ENCODE assay signal across 16 mouse cellular contexts in the genomic region with DNA sequence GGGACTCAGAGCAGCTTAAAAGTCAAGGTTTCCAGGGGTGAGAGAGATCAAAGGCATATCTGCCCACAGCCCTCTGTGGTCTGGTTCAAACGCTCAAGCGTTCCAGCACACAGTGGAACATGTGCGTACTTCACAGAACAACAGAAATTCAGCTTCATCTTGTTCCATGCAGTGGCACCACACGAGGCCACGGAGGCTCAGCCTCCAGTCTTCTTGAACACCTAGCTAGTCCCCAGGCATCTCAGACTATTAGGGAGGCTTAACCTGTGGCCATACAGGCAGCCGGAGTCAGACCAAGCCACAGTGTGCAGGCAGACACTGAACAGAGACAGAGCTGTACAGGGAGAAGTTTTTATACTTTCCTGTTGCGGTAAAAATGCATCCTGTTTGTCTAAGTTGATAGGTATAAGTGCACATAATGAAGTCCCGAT. TPM values are rescaled to one million over a fixed set of nuclear protein-coding genes. Genes with fewer than 3 reads are reported as not detected.
DNase-seq lines count a peak whose midpoint lies in the region; ATAC-seq lines count a peak whose summit lies in the region.
"Had no signal": no experiment of that assay in that cellular context is flagged by ENCODE, and none has a peak within 500 bp of the region (broad histone marks: within the 10 kb centered on the region; RNA-seq: fewer than 3 reads in every experiment).

No protein-coding gene starts in this region.

- H3K4me1 ChIP-seq in heart, embryonic 16.5 days (ENCODE audit: control insufficient read depth, insufficient read depth, low read length), result no peaks in the 10 kb centered on the region
- no peaks in the 10 kb centered on the region for H3K4me1 ChIP-seq in heart, embryonic 10.5 days
- H3K4me1 ChIP-seq in intestine, embryonic 16.5 days (ENCODE audit: control insufficient read depth, insufficient read depth, low read length), result no peaks in the 10 kb centered on the region
- peaks cover 14% of the 10 kb centered on the region for H3K4me1 ChIP-seq in liver, embryonic 12.5 days
- no peaks in the 10 kb centered on the region for H3K4me1 ChIP-seq in forebrain, embryonic 14.5 days (ENCODE audit: control insufficient read depth, insufficient read depth, low read length)
- H3K4me1 ChIP-seq: embryonic facial prominence, embryonic 10.5 days; lung, embryonic 15.5 days had no signal

- no peaks in the 10 kb centered on the region for H3K9me3 ChIP-seq in heart, embryonic 16.5 days (replicated peaks; ENCODE audit: control insufficient read depth, low read length)
- no peaks in the 10 kb centered on the region for H3K9me3 ChIP-seq in heart, embryonic 10.5 days
- H3K9me3 ChIP-seq in intestine, embryonic 16.5 days (ENCODE audit: control insufficient read depth, low read length), result no peaks in the 10 kb centered on the region
- no peaks in the 10 kb centered on the region for H3K9me3 ChIP-seq in liver, embryonic 12.5 days (replicated peaks)
- H3K9me3 ChIP-seq in forebrain, embryonic 14.5 days (replicated peaks; ENCODE audit: control insufficient read depth, low read length), result no peaks in the 10 kb centered on the region
- H3K9me3 ChIP-seq: embryonic facial prominence, embryonic 10.5 days; heart, embryonic 13.5 days; lung, embryonic 15.5 days had no signal

- 74% methylated on average over 8 of the region's 8 CpGs for WGBS in heart, embryonic 16.5 days
- WGBS in heart, embryonic 10.5 days, result 81% methylated on average over 8 of the region's 8 CpGs
- 83% methylated on average over 8 of the region's 8 CpGs for WGBS in intestine, embryonic 16.5 days
- WGBS in liver, embryonic 12.5 days (ENCODE audit: insufficient replicate concordance), result 80% methylated on average over 8 of the region's 8 CpGs
- 91% methylated on average over 8 of the region's 8 CpGs for WGBS in forebrain, embryonic 14.5 days

- H3K27ac ChIP-seq in heart, embryonic 16.5 days (ENCODE audit: low read length), result no peak overlapping the region
- H3K27ac ChIP-seq in heart, embryonic 10.5 days, result no peak overlapping the region
- no peak overlapping the region for H3K27ac ChIP-seq in intestine, embryonic 16.5 days (ENCODE audit: low read length)
- no peak overlapping the region for H3K27ac ChIP-seq in liver, embryonic 12.5 days
- H3K27ac ChIP-seq in forebrain, embryonic 14.5 days (ENCODE audit: low read depth, low read length), result no peak overlapping the region
- H3K27ac ChIP-seq: embryonic facial prominence, embryonic 10.5 days; heart, embryonic 13.5 days; lung, embryonic 15.5 days had no signal

- no peak overlapping the region for H3K4me2 ChIP-seq in heart, embryonic 16.5 days (ENCODE audit: low read depth, low read length)
- no peak overlapping the region for H3K4me2 ChIP-seq in intestine, embryonic 16.5 days (ENCODE audit: low read depth, low read length)
- no peak overlapping the region for H3K4me2 ChIP-seq in liver, embryonic 12.5 days
- H3K4me2 ChIP-seq in forebrain, embryonic 14.5 days (ENCODE audit: low read length), result no peak overlapping the region
- H3K4me2 ChIP-seq: heart, embryonic 13.5 days; lung, embryonic 15.5 days; midbrain, embryonic 11.5 days had no signal

- H3K36me3 ChIP-seq in heart, embryonic 16.5 days (ENCODE audit: control insufficient read depth, insufficient read depth), result no peaks in the 10 kb centered on the region
- H3K36me3 ChIP-seq in heart, embryonic 10.5 days, result no peaks in the 10 kb centered on the region
- H3K36me3 ChIP-seq in intestine, embryonic 16.5 days (ENCODE audit: control insufficient read depth, insufficient read depth, low read length), result no peaks in the 10 kb centered on the region
- H3K36me3 ChIP-seq in liver, embryonic 12.5 days, result no peaks in the 10 kb centered on the region
- H3K36me3 ChIP-seq in forebrain, embryonic 14.5 days (ENCODE audit: control insufficient read depth, insufficient read depth, low read length), result no peaks in the 10 kb centered on the region
- H3K36me3 ChIP-seq: embryonic facial prominence, embryonic 10.5 days; heart, embryonic 13.5 days; lung, embryonic 15.5 days had no signal

- no peaks in the 10 kb centered on the region for H3K27me3 ChIP-seq in heart, embryonic 16.5 days (ENCODE audit: control insufficient read depth, insufficient read depth, low read length)
- H3K27me3 ChIP-seq in heart, embryonic 10.5 days (ENCODE audit: insufficient read depth, poor library complexity, severe bottlenecking), result no peaks in the 10 kb centered on the region
- no peaks in the 10 kb centered on the region for H3K27me3 ChIP-seq in intestine, embryonic 16.5 days (replicated peaks; ENCODE audit: control insufficient read depth, insufficient read depth, low read length)
- H3K27me3 ChIP-seq in liver, embryonic 12.5 days (replicated peaks), result no peaks in the 10 kb centered on the region
- no peaks in the 10 kb centered on the region for H3K27me3 ChIP-seq in forebrain, embryonic 14.5 days (replicated peaks; ENCODE audit: control insufficient read depth, insufficient read depth, low read length)
- H3K27me3 ChIP-seq: heart, embryonic 13.5 days; lung, embryonic 15.5 days had no signal

- peak; percentile 32; the same call in 1 of the 2 replicates for ATAC-seq in heart, embryonic 16.5 days (replicated peaks; ENCODE audit: extremely low read depth, insufficient read depth, low FRiP score)
- ATAC-seq in megakaryocyte-erythroid progenitor cell, adult 5-6 weeks (replicated peaks; ENCODE audit: low FRiP score, low TSS enrichment, poor library complexity, severe bottlenecking), result peak; percentile 33; the same call in 1 of the 2 replicates
- ATAC-seq in intestine, embryonic 16.5 days, result no peak
- ATAC-seq in liver, embryonic 12.5 days, result no peak
- ATAC-seq in forebrain, embryonic 14.5 days, result no peak

- no peak overlapping the region for H3K4me3 ChIP-seq in heart, embryonic 16.5 days (ENCODE audit: low read length)
- H3K4me3 ChIP-seq in heart, embryonic 10.5 days, result no peak overlapping the region
- H3K4me3 ChIP-seq in intestine, embryonic 16.5 days (ENCODE audit: low read length), result no peak overlapping the region
- no peak overlapping the region for H3K4me3 ChIP-seq in liver, embryonic 12.5 days
- no peak overlapping the region for H3K4me3 ChIP-seq in forebrain, embryonic 14.5 days (ENCODE audit: low read depth, low read length)
- H3K4me3 ChIP-seq: embryonic facial prominence, embryonic 10.5 days; heart, embryonic 13.5 days; lung, embryonic 15.5 days had no signal

- DNase-seq in heart, embryonic 10.5 days (ENCODE audit: low spot score), result no peak
- DNase-seq in adrenal gland, postnatal 25 days, result peak; percentile 5
- DNase-seq in thymus, postnatal 36 days, result peak; percentile 38 to 48
- no peak for DNase-seq in forebrain, embryonic 14.5 days (ENCODE audit: low spot score)
- DNase-seq: cerebellum, postnatal 10 days; gastrocnemius, postnatal 14 days; liver had no signal

- no peak overlapping the region for H3K9ac ChIP-seq in heart, embryonic 16.5 days (ENCODE audit: low read length)
- no peak overlapping the region for H3K9ac ChIP-seq in intestine, embryonic 16.5 days (ENCODE audit: low read depth, low read length)
- H3K9ac ChIP-seq in liver, embryonic 12.5 days, result no peak overlapping the region
- H3K9ac ChIP-seq in forebrain, embryonic 14.5 days (ENCODE audit: low read length), result no peak overlapping the region
- H3K9ac ChIP-seq: heart, embryonic 13.5 days; lung, embryonic 15.5 days had no signal

RNA-seq across cellular contexts. Expression of a gene that starts 16.3 kb away (rescaled TPM):
- 0.12 and 0.43 TPM in 2 replicates for polyA plus RNA-seq in heart, embryonic 16.5 days (2015; fragmentation: Nextera tagmentation; extraction: Ambion mirVana)
- not detected in 2 replicates for polyA plus RNA-seq in heart, embryonic 10.5 days (2016; fragmentation: Nextera tagmentation; extraction: Ambion mirVana)
- not detected in 2 replicates for total RNA-seq in adrenal gland, postnatal 25 days (2021)
- not detected in 2 replicates for total RNA-seq in megakaryocyte-erythroid progenitor cell, adult 5-6 weeks (2014; fragmentation: Nextera tagmentation)
- 3.2 TPM in 1 of 2 replicates, not detected in the other for total RNA-seq in megakaryocyte-erythroid progenitor cell, adult 5-6 weeks (2017)
- polyA plus RNA-seq in intestine, embryonic 16.5 days (2015; fragmentation: Nextera tagmentation; extraction: Ambion mirVana), result not detected in 2 replicates
- not detected in 2 replicates for polyA plus RNA-seq in liver, embryonic 12.5 days (2016; fragmentation: Nextera tagmentation; extraction: Ambion mirVana)
- polyA plus RNA-seq in forebrain, embryonic 14.5 days (2014; fragmentation: Nextera tagmentation; extraction: Ambion mirVana), result 0.17 TPM in 1 of 2 replicates, not detected in the other
- total RNA-seq: gastrocnemius, postnatal 14 days had no signal
- polyA plus RNA-seq: embryonic facial prominence, embryonic 10.5 days; heart, embryonic 13.5 days; hindbrain, embryonic 11.5 days had no signal

Comparison
In these comparisons a context has a peak if more than half of its experiments do, and no peak if none do; other contexts are left out.
1. ATAC-seq: peak in heart, embryonic 16.5 days (single experiment) and megakaryocyte-erythroid progenitor cell, adult 5-6 weeks (single experiment); none in intestine, embryonic 16.5 days (single experiment), liver, embryonic 12.5 days (single experiment) and forebrain, embryonic 14.5 days (single experiment).
2. DNase-seq: peak in adrenal gland, postnatal 25 days (single experiment) and thymus, postnatal 36 days (2 of 2); none in heart, embryonic 10.5 days (single experiment) and forebrain, embryonic 14.5 days (single experiment).